Mouse (Mus musculus) left cerebral cortex, adult 6 months (tissue): ENCODE measurements around the gene 4933427I04Rik. TPM values are rescaled to one million over a fixed set of nuclear protein-coding genes. Genes with fewer than 3 reads are reported as not detected.

Experiments
- long read RNA-seq, 2 experiments: library from polyadenylated mRNA; unstranded; transcript quantifications; one replicate each; pipeline ENCODE4 v2.0.0; 2019 to 2020
- polyA plus RNA-seq: library from polyadenylated mRNA; unstranded; fragments of <200 nt; fragmentation: Nextera tagmentation; gene quantifications from 2 replicates; pipeline ENCODE4 v1.2.3, GENCODE M21; 2021

4933427I04Rik gene
- 0.14 and 0.15 TPM in 2 replicates for polyA plus RNA-seq
- long read RNA-seq, experiment 1, result 0 reads
- long read RNA-seq, experiment 2, result 0 reads

DNA sequence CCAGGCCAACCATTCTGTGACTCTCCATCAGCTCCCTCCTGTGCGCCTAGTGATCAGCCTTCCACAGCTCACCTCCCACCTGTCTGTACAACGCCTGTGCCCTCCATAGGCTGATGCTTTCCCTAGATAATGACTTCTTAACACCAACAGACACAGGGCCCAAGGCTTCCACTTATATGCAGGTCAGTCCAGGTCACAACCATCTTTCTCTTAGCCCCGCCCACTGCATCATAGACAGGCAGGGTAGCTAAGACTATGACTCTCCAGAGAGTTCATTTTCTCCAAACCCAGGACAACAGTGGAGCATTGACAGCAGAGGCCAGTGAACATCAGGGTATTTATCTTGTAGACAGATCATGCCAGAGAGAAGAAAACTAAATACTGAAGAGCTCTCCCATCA, at the start of gene 4933427I04Rik:
Gene 4933427I04Rik, plus strand, starts transcription at position 301 of the 400 bp plus-strand sequence.

DNA sequence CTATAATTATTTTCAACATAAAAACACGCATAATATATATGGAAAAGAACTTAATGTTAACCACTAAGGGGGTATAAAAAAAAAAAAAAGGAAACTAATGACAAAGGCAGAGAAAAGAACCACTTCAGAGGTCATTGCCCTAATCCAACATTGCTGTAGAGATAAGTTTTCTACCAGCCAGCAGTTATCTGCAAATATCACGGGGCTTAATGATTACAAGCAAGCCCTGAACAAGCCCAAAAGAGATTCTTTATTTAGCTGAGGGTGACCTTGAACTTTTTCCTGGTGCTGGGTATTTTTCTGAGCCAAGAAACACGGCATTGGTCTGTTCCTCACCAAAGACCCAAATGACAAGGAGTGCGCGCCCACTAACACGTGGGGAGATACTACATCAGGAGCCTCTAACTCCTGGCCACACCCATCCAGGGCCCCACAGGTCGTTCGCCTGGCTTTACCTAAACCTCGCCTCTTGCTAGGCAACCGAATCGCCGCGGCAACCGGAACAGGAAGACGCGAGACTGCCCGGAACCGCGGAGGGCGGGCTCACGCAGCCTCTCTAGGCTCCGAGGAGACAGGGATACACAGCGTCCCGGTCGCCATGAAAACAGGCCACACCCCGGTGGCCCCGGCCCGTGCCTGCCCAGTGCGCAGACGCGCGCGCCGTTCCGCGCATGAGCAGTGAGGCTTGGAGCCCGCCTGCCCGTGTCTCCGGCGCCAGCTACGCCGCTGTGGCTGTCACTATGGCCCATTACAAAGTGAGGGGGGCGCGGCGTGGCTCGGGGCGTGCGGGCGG, 45.0 kb downstream of the 4933427I04Rik start, which contains the start of gene Mycbp:
Gene Mycbp, plus strand, starts transcription at position 500 of the 793 bp plus-strand sequence.

Other genes starting within 250 kb of the 4933427I04Rik start
- 21.2 and 27.2 TPM in 2 replicates for gene Macf1, start 175.3 kb upstream of the 4933427I04Rik start, polyA plus RNA-seq
- gene Ndufs5, start 141.5 kb upstream of the 4933427I04Rik start, polyA plus RNA-seq, result 1,228 and 1,253 TPM in 2 replicates
- gene Akirin1, start 109.3 kb upstream of the 4933427I04Rik start, polyA plus RNA-seq, result 67.6 and 76.2 TPM in 2 replicates
- 0.41 and 1.0 TPM in 2 replicates for gene Rhbdl2, start 71.8 kb upstream of the 4933427I04Rik start, polyA plus RNA-seq
- 39.6 and 45.8 TPM in 2 replicates for gene Mycbp, start 45.2 kb downstream of the 4933427I04Rik start, polyA plus RNA-seq
- 14.6 and 52.6 TPM in 2 replicates for gene Rragc, start 57.8 kb downstream of the 4933427I04Rik start, polyA plus RNA-seq
- gene 4930535I16Rik, start 58.3 kb downstream of the 4933427I04Rik start, polyA plus RNA-seq, result not detected in 2 replicates